Mouse (Mus musculus): ENCODE data around the gene Phxr2. TPM values are rescaled to one million over a fixed set of nuclear protein-coding genes. Genes with fewer than 3 reads are reported as not detected.
A peak's percentile ranks its signal among the peaks of the same experiment; 100 is the strongest.

Gene Phxr2
- total and polyA plus RNA-seq, 3 experiments, result not detected

DNA sequence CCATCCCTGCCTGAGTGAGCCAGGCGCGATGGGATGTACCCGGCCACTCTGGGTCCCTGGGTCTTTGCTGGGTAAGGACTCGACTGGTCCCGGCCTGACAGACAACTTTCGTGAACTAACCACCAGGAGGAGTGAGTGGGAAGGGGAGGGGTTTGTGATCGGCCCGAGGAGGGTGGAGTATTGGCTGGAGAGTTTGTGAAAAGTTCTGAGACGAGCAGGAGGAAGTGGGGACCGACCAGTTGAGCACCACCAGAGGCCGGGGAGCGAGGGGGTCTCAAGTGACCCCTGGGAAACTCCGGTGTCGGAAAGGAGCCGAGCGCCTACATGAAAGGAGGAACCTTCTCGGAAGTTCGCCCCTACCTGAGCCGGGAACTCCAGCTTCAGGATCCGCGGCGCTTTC, 18.2 kb downstream of the Phxr2 start, which contains the start of gene Galnt4:
TSS of gene Galnt4 (plus strand) at position 196 of the 400 bp plus-strand sequence.
- peak within 1 kb of the TSS; percentile 84 for H3K4me2 ChIP-seq (ENCODE audit: insufficient read depth, low read depth, poor library complexity, severe bottlenecking)
- no peaks in the 10 kb centered on the region for H3K79me2 ChIP-seq (replicated peaks; ENCODE audit: control insufficient read depth, extremely low read depth, insufficient read depth, poor library complexity, severe bottlenecking)
- dilution Hi-C loops (cut with MboI; ENCODE audit: extremely low pct_ligation_motif_present, extremely low pct_unique_long_range_greater_than_20kb, low sequenced_read_pairs), result no loop called here

DNA sequence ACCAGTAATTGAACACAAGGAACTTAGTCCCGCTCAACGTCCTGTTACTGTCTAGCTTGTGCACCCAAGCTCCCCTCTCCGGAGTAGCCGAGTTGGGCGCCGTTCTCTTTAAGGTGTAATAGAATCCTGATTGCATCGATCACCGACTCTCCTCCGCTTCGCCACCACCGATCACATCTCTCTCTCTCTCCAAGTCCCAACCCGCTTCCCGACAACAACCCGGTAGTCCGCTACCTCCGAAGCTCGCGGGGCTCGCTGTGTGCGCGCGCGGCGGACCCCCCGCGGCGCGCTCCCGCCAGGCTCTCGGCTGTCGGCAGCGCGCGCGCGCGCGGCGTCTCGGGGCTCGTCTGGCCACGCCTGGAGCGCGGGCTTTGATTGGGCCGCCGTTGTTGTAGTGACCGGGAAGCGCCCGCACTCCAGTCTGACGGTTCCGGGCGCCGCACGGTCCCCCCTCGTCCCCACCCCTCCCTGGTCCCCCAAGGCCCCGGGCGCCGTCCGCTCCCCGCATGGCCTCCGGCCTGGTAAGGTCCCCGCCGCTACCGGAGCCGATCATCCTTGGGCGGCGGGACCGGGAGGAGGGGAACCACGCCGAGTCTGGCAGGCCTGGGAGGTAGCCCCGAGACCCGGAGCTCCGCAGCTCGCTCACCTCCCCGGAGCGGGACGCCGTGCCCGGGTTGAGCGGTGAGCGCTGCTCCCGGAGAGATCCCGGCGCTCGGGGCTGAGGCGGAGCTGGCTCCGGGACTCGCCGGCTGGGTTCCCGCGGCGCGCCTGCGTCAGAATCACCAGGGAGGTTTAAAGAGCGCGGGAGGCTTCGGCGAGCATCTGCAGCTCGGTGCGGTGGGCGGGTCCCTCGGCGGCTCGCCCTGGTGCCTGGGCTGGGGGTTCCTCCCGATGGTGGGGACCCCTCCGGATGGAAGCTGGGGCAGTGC, 19.2 kb downstream of the Phxr2 start, which contains the start of gene Poc1b:
TSS of gene Poc1b (plus strand) at position 334 of the 929 bp plus-strand sequence.
- peaks cover 13 to 33% of the 10 kb centered on the region in 2 experiments for H3K4me1 ChIP-seq (ENCODE audit: control insufficient read depth in 1 of 2, insufficient read depth in 2 of 2)
- peak within 1 kb of the TSS; percentile 89 for H3K9ac ChIP-seq (ENCODE audit: insufficient read depth, low read depth)
- H3K27me3 ChIP-seq (replicated peaks), result no peaks in the 10 kb centered on the region
- peak within 1 kb of the TSS; percentile 80 to 92 (median 82) for H3K4me3 ChIP-seq (replicated peaks in 1 of 3; ENCODE audit: low read depth in 2 of 3, low read length in 2 of 3, poor library complexity in 1 of 3)
- dilution Hi-C loops (cut with MboI; ENCODE audit: extremely low pct_ligation_motif_present, extremely low pct_unique_long_range_greater_than_20kb, low sequenced_read_pairs), result no loop called here
- peak within 1 kb of the TSS; percentile 90 for H3K27ac ChIP-seq (ENCODE audit: insufficient read depth, low read depth)
- H3K9me3 ChIP-seq (replicated peaks; ENCODE audit: low read length), result peaks cover 21% of the 10 kb centered on the region
- in situ Hi-C loops (cut with MboI; ENCODE audit: low pct_ligation_motif_present, low pct_unique_long_range_greater_than_20kb, low sequenced_read_pairs), result no loop called here
- peak; percentile 82 for DNase-seq (ENCODE audit: extremely low read depth)
- H3K4me2 ChIP-seq (ENCODE audit: insufficient read depth, low read depth, poor library complexity, severe bottlenecking), result peak within 1 kb of the TSS; percentile 94
- H3K79me2 ChIP-seq (replicated peaks; ENCODE audit: control insufficient read depth, extremely low read depth, insufficient read depth, poor library complexity, severe bottlenecking), result no peaks in the 10 kb centered on the region
- peaks cover 7 to 37% of the 10 kb centered on the region in 2 experiments for H3K36me3 ChIP-seq (replicated peaks in 1 of 2; ENCODE audit: control insufficient read depth in 1 of 2, insufficient read depth in 1 of 2, low read length in 1 of 2)
- peak; percentile 36 for TF ChIP-seq IRF4 (IDR thresholded peaks at IDR 0.05; ENCODE audit: low read depth, low read length)
- TF ChIP-seq POLR2A (IDR thresholded peaks at IDR 0.05; ENCODE audit: low read depth, low read length), result peak; percentile 59
- peak; percentile 24 for TF ChIP-seq MXI1 (IDR thresholded peaks at IDR 0.05; ENCODE audit: low read depth, low read length)
- peak; percentile 78; the same call in 1 of the 2 replicates for TF ChIP-seq UBTF (IDR thresholded peaks at IDR 0.05; ENCODE audit: low read depth, low read length)
- peak; percentile 73 for TF ChIP-seq ELF1 (IDR thresholded peaks at IDR 0.05; ENCODE audit: low read depth, low read length)
- peak; percentile 60; the same call in 1 of the 2 replicates for TF ChIP-seq KAT2A (IDR thresholded peaks at IDR 0.05; ENCODE audit: insufficient replicate concordance, low read length)
- TF ChIP-seq E2F4 (IDR thresholded peaks at IDR 0.05; ENCODE audit: insufficient replicate concordance, low read depth, low read length), result 0 out of 2 replicates have a peak, but pooled peaks have one; percentile 41
- TF ChIP-seq HCFC1 (IDR thresholded peaks at IDR 0.05; ENCODE audit: low read depth, low read length), result peak; percentile 84
- no peak; the same call in none of the 2 replicates for TF ChIP-seq MAX (IDR thresholded peaks at IDR 0.05; ENCODE audit: low read length)
- TF ChIP-seq TBP (conservative IDR thresholded peaks at IDR 0.05; ENCODE audit: low read depth, low read length), result 0 out of 2 replicates have a peak, but pooled peaks have one; percentile 57
- TF ChIP-seq EP300 (IDR thresholded peaks at IDR 0.05; ENCODE audit: low read length), result 0 out of 2 replicates have a peak, but pooled peaks have one; percentile 25
- TF ChIP-seq GABPA (IDR thresholded peaks at IDR 0.05; ENCODE audit: insufficient replicate concordance, low read depth, low read length), result no peak
- peak; percentile 20 for TF ChIP-seq MEF2A (IDR thresholded peaks at IDR 0.05; ENCODE audit: borderline replicate concordance, low read depth, low read length)
- TF ChIP-seq TCF12 (IDR thresholded peaks at IDR 0.05; ENCODE audit: low read depth, low read length), result 0 out of 2 replicates have a peak, but pooled peaks have one; percentile 42

More for the DNA sequence above, 18.2 kb downstream of the Phxr2 start, which contains the start of gene Galnt4:
- Histone ChIP-seq H3K4me1 (ENCODE audit: control insufficient read depth in 1 of 2, insufficient read depth in 2 of 2) (peaks cover 13 to 42% of the 10 kb centered on the region in 2 experiments), H3K9me3 (replicated peaks; ENCODE audit: low read length) (peaks cover 21% of the 10 kb centered on the region), H3K27ac (ENCODE audit: insufficient read depth, low read depth) (peak within 1 kb of the TSS; percentile 74), H3K9ac (ENCODE audit: insufficient read depth, low read depth) (peak within 1 kb of the TSS; percentile 89), H3K4me3 (replicated peaks in 1 of 3; ENCODE audit: low read depth in 2 of 3, low read length in 2 of 3, poor library complexity in 1 of 3) (peak within 1 kb of the TSS; percentile 54 to 92 (median 82)), H3K27me3 (replicated peaks) (no peaks in the 10 kb centered on the region), H3K36me3 (replicated peaks in 1 of 2; ENCODE audit: control insufficient read depth in 1 of 2, insufficient read depth in 1 of 2, low read length in 1 of 2) (peaks cover 7 to 37% of the 10 kb centered on the region in 2 experiments)
- peak; percentile 89 for DNase-seq (ENCODE audit: extremely low read depth)
- no peak for TF ChIP-seq MAX (IDR thresholded peaks at IDR 0.05; ENCODE audit: low read length)
- TF ChIP-seq USF2 (conservative IDR thresholded peaks at IDR 0.05; ENCODE audit: low read depth, low read length), result no peak
- peak; percentile 59 for TF ChIP-seq TCF12 (IDR thresholded peaks at IDR 0.05; ENCODE audit: low read depth, low read length)
- TF ChIP-seq SIN3A (IDR thresholded peaks at IDR 0.05; ENCODE audit: low read length), result 0 out of 2 replicates have a peak, but pooled peaks have one; percentile 24
- no peak for TF ChIP-seq MEF2A (IDR thresholded peaks at IDR 0.05; ENCODE audit: borderline replicate concordance, low read depth, low read length)
- TF ChIP-seq EP300 (IDR thresholded peaks at IDR 0.05; ENCODE audit: low read length), result no peak
- no peak for TF ChIP-seq JUND (conservative IDR thresholded peaks at IDR 0.05; ENCODE audit: low read depth, low read length)
- TF ChIP-seq POLR2AphosphoS2 (IDR thresholded peaks at IDR 0.05; ENCODE audit: low read depth, low read length), result no peak
- no peak for TF ChIP-seq CHD2 (IDR thresholded peaks at IDR 0.05; ENCODE audit: low read length)
- TF ChIP-seq KAT2A (IDR thresholded peaks at IDR 0.05; ENCODE audit: insufficient replicate concordance, low read length), result no peak
- TF ChIP-seq NELFE (IDR thresholded peaks at IDR 0.05; ENCODE audit: low read depth, low read length), result no peak
- peak in 1 of 2 experiments; percentile 56; a peak in 2 of 4 replicates for TF ChIP-seq CTCF (conservative IDR thresholded peaks at IDR 0.05 in 1 of 2, IDR thresholded peaks at IDR 0.05 in 1 of 2; ENCODE audit: low read depth in 2 of 2, low read length in 2 of 2)
- peak; percentile 75 for TF ChIP-seq POLR2A (IDR thresholded peaks at IDR 0.05; ENCODE audit: low read depth, low read length)
- peak; percentile 64; the same call in 1 of the 2 replicates for TF ChIP-seq UBTF (IDR thresholded peaks at IDR 0.05; ENCODE audit: low read depth, low read length)
- peak; percentile 51 for TF ChIP-seq SMC3 (IDR thresholded peaks at IDR 0.05; ENCODE audit: low read depth, low read length)
- no peak for TF ChIP-seq USF1 (IDR thresholded peaks at IDR 0.05; ENCODE audit: low read depth, low read length)
- TF ChIP-seq NRF1 (IDR thresholded peaks at IDR 0.05; ENCODE audit: low read depth, low read length), result no peak
- no peak for TF ChIP-seq MYC (IDR thresholded peaks at IDR 0.05; ENCODE audit: low read depth, low read length)
- TF ChIP-seq MXI1 (IDR thresholded peaks at IDR 0.05; ENCODE audit: low read depth, low read length), result no peak
- no peak for TF ChIP-seq ETS1 (conservative IDR thresholded peaks at IDR 0.05; ENCODE audit: low read depth, low read length)
- no peak for TF ChIP-seq ZMIZ1 (IDR thresholded peaks at IDR 0.05; ENCODE audit: low read depth, low read length)
- no peak for TF ChIP-seq JUN (IDR thresholded peaks at IDR 0.05; ENCODE audit: insufficient read depth, low read depth, low read length)
- no peak for TF ChIP-seq ZNF384 (IDR thresholded peaks at IDR 0.05; ENCODE audit: low read depth, low read length)
- peak; percentile 67 for TF ChIP-seq TBP (conservative IDR thresholded peaks at IDR 0.05; ENCODE audit: low read depth, low read length)
- TF ChIP-seq MAZ (IDR thresholded peaks at IDR 0.05; ENCODE audit: low read depth, low read length), result no peak
- TF ChIP-seq RCOR1 (conservative IDR thresholded peaks at IDR 0.05; ENCODE audit: low read depth, low read length), result no peak
- TF ChIP-seq BHLHE40 (IDR thresholded peaks at IDR 0.05; ENCODE audit: low read depth, low read length), result no peak
- TF ChIP-seq CHD1 (IDR thresholded peaks at IDR 0.05; ENCODE audit: low read depth, low read length), result no peak
- TF ChIP-seq GABPA (IDR thresholded peaks at IDR 0.05; ENCODE audit: insufficient replicate concordance, low read depth, low read length), result no peak
- TF ChIP-seq RAD21 (IDR thresholded peaks at IDR 0.05; ENCODE audit: low read depth, low read length), result peak; percentile 13
- no peak for TF ChIP-seq ELF1 (IDR thresholded peaks at IDR 0.05; ENCODE audit: low read depth, low read length)
- TF ChIP-seq PAX5 (IDR thresholded peaks at IDR 0.05; ENCODE audit: low read length), result no peak
- TF ChIP-seq ZKSCAN1 (IDR thresholded peaks at IDR 0.05; ENCODE audit: borderline replicate concordance, low read depth, low read length), result no peak
- no peak for TF ChIP-seq MAFK (IDR thresholded peaks at IDR 0.05; ENCODE audit: insufficient replicate concordance, low read length)
- TF ChIP-seq ZC3H11A (IDR thresholded peaks at IDR 0.05; ENCODE audit: low read depth, low read length), result no peak
- no peak for TF ChIP-seq E2F4 (IDR thresholded peaks at IDR 0.05; ENCODE audit: insufficient replicate concordance, low read depth, low read length)
- no peak for TF ChIP-seq HCFC1 (IDR thresholded peaks at IDR 0.05; ENCODE audit: low read depth, low read length)
- peak; percentile 37; the same call in 1 of the 2 replicates for TF ChIP-seq IRF4 (IDR thresholded peaks at IDR 0.05; ENCODE audit: low read depth, low read length)
- in situ Hi-C loops (cut with MboI; ENCODE audit: low pct_ligation_motif_present, low pct_unique_long_range_greater_than_20kb, low sequenced_read_pairs), result no loop called here

Measured in CH12.LX (cell line).